Mouse (Mus musculus): Measurements from ENCODE around the gene Pcyt1a. TPM values are rescaled to one million over a fixed set of nuclear protein-coding genes. Genes with fewer than 3 reads are reported as not detected.
A peak's percentile ranks its signal among the peaks of the same experiment; 100 is the strongest.

The Pcyt1a gene
- 10 to 100 TPM; 44.1 to 44.6 TPM for total RNA-seq (2021)

DNA sequence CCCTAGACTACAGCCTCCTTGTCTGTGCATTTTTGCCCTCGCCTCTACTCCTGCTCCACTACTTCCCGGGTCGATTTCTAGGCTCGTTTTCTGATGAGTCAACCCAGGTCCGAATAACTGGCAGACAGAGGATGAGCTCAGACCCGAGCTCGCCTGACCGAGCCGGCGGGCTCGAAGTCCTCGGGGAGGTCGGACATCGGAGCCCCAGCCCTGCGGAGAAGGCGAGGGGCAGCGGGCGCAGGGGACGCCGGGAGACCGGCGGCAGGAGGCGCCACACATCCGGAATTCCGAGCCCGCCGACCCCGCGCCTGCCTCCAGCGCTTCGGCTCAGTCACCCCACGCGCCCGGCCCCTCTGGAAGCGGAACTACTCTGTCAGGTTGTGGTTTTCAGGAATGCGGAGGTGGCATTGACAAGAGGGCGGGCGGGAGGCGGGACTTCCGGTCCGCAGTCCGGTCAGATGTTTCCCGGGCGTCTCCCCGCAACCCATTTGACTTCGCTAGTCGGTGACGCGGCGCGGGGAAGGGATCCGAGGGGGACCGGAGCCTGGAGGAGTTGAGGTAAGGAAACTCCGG lies at the start of gene Pcyt1a:
TSS of gene Pcyt1a (plus strand) at position 448 of the 573 bp plus-strand sequence.
- DNase-seq (ENCODE audit: low spot score in 2 of 2) = peak; percentile 90 to 91
- intact Hi-C loops (cut with DNase I) = no loop called here

DNA sequence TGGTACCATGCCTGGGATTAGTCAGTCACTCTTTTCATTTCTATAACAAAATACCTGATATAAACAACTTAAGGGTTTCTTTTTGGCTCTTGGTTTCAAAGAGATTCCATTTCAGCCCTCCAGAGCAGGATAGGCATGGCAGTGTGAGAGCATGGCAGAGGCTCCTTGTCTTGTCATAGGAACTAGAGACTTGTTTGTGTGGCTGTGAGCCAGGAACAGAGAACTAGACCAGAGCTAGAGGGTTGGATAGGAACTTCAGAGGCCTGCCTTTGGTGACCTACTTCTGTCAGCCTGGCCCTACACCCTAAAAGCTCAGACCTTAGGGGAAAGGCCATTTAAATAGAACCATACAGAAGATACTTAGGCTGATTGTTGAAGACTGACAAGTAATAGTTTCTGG lies 47.8 kb upstream of the Pcyt1a start:
- intact Hi-C loops (cut with DNase I) = no loop called here
- no peak for DNase-seq (ENCODE audit: low spot score in 2 of 2)

DNA sequence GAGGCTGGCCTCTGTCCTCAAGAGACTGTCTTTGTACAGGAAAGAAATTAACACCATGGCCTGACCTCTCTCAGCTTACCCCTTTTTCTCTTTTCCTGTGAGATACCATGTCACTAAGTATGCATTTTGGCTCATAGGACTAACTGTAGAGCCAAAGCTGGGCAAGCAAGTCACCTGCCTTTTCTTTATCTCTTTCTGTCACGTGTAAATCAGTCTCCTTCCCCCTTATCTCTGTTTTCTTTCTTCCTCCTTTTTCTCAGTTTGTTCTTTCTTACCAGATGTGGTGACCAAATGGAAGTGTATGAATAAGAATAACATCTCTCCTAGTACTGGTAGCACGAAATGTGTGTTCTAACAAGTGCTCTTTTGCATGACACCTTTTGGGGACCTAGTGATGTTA lies 45.8 kb upstream of the Pcyt1a start:
- intact Hi-C loops (cut with DNase I) = no loop called here
- DNase-seq (ENCODE audit: low spot score in 2 of 2) = no peak

DNA sequence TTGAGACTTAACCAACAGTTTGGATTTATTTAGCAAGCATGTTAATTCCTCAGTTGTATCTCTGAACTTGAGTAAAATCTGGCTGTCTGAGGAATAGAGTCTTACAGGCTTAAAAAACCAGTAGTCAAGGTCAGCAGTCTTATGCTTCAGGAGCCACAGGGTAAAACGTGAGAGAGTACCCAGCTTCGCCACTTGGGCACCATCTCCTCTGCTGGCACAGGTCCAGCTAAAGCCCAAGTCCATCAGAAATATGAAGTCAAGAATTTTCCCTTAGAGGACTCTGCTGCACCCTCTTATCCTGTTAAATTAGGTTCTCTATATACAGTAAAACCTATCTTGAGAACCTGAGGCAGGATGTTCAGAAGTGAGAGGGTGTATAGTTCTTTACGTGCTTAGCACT lies 43.9 kb upstream of the Pcyt1a start:
- intact Hi-C loops (cut with DNase I) = no loop called here
- no peak for DNase-seq (ENCODE audit: low spot score in 2 of 2)

DNA sequence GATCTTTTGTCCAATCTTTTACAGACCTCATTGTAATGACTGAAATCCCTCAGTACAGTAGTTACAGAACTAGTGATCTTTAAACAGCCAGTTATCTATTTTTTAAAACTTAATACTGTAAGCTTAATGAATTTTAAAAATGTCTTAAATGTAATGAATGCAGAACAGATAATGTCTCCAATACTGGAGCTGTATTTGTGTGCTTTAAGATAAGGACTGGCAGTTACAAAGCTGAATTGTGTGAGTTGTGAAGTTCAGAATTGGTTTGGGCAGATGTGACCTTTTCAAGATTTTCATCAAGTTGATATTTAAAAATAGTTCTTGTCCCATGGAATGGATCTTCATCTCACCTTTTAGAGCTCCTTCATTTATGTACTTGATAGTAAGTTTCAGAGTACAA lies 41.7 kb upstream of the Pcyt1a start:
- no peak for DNase-seq (ENCODE audit: low spot score in 2 of 2)
- intact Hi-C loops (cut with DNase I) = no loop called here

DNA sequence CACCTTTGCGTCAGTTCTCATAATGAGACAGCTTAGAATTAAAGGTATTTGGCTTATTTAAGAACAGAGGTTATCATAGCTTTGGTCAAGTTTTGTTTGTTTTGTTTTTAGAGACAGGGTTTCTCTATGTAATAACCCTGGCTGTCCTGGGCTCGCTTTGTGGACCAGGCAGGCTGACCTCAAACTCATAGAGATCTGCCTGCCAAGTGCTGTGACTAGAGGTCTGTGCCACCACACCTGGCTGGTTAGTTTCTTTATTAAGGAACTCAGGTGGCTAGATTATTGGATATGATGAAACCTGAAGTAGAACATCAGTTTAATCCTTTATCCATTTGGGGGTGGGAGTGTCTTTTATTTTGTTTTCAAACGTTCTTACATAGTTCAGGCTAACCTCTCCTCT lies 40.9 kb upstream of the Pcyt1a start:
- intact Hi-C loops (cut with DNase I) = no loop called here
- DNase-seq (ENCODE audit: low spot score in 2 of 2) = no peak

DNA sequence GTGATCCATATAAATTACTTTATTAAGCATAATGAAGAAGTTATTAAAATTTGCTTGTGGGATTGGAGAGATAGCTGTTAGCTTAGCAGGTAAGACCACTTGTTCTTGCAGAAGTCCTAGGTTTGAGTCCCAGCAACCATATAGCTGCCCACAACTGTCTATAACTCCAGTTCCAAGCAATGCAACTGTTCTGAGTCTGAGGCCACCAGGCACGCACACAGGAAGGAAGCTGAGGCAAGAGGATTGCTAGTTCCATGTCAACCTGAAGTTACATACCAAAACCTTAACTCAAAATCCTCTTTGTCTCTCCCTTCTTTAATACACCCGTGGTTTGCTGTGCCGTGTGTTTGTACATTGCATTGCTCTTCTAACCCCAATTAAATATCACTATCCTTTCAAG lies 39.8 kb upstream of the Pcyt1a start:
- intact Hi-C loops (cut with DNase I) = no loop called here
- no peak for DNase-seq (ENCODE audit: low spot score in 2 of 2)

DNA sequence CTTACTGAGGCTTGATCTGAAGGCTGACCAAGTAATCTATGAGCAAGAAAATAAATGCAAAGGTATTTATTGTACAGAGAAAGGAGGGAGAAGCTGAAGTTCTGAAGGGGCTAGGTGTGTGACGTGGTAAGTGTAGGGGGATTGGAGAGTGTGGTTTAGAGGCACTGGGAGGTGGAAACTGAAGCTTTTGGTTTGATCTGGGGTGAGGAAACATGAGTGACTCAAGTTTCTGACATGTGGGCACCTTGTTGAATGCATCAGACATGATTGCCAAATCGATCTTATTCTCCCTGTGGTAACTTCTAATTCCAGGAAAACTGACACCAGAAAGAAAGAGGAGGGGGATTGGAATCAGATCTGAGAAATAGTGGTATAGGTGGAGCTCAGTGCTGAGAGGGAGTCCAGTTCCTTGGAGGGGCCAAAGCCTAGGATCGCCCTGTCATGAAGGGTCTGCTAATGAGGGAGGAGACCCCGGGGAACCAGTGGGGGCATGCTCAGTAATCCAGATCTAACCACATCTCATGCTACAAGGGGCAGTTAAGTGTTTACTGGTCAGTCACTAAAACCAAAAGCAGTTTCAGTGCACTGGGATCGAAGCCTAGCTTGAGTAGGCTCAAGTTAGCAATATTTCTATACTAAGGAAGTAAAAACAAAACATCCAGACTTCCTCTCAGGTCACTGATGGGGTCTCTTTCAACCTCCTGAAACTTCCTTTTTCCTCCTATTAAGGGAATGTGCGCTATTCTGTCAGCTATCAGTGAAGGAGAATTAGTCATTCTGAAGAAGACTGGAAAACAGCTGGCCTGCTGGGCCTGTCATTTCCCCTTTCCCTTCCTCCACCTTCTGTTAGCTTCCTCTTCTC lies 34.8 kb upstream of the Pcyt1a start:
- intact Hi-C loops (cut with DNase I) = no loop called here
- DNase-seq (ENCODE audit: low spot score in 2 of 2) = no peak

DNA sequence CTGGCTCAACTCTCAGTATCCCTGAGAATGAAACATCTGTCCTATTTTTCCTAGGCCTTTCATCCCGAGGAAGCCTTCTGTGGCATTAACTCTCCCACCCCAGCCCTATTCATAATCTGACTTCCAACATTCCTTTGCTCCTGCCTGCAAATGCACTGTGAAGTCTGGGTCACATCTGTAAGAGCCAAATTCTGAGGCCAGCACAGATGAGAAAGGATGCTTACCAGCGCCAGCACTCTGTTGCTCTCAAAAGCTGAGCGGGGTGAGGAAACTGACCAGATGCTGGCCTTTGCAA lies 34.2 kb upstream of the Pcyt1a start:
- intact Hi-C loops (cut with DNase I) = no loop called here

DNA sequence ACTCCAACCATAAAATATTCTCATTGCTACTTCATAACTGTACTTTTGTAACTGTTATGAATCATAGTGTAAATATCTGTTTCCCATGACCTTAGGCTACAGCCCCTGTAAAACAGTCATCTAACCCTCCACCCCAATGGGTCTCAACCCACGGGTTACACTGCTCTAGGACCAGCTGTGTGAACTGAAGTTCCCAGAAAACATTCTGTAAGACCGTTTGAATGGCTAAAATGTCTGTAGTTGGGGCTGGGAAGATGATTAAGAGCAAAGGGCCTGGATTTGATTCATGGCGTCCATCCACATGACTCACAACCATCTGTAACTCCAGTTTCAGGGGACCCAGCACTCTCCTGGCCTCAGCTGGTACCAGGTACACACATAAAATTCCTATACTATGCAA lies 32.5 kb upstream of the Pcyt1a start:
- DNase-seq (ENCODE audit: low spot score in 2 of 2) = no peak
- intact Hi-C loops (cut with DNase I) = no loop called here

More for the DNA sequence above, 34.2 kb upstream of the Pcyt1a start:
- DNase-seq (ENCODE audit: low spot score in 2 of 2) = no peak

DNA sequence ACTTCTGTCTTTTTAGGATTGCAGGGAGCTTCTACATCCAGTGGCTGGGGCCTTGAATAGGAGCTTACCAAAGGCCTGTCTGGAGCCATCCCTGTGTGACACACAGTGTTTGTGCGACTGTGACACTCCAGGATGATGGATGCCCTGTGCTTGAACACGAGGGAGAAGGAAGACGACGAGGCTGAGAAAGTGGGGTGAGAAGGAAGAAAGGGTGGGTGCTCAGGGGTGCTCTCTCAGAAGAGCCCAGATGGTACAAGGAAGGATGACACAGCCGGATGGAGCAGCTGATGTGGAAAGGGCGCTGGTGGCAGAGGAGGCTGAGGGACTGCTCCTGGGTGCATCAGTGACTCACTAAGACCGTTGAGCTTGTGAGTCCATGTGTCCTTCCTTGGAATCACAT lies 30.5 kb upstream of the Pcyt1a start, which contains the start of gene Tm4sf19:
TSS of gene Tm4sf19 (plus strand) at position 240 of the 400 bp plus-strand sequence.
- intact Hi-C loops (cut with DNase I) = no loop called here
- no peak for DNase-seq (ENCODE audit: low spot score in 2 of 2)

DNA sequence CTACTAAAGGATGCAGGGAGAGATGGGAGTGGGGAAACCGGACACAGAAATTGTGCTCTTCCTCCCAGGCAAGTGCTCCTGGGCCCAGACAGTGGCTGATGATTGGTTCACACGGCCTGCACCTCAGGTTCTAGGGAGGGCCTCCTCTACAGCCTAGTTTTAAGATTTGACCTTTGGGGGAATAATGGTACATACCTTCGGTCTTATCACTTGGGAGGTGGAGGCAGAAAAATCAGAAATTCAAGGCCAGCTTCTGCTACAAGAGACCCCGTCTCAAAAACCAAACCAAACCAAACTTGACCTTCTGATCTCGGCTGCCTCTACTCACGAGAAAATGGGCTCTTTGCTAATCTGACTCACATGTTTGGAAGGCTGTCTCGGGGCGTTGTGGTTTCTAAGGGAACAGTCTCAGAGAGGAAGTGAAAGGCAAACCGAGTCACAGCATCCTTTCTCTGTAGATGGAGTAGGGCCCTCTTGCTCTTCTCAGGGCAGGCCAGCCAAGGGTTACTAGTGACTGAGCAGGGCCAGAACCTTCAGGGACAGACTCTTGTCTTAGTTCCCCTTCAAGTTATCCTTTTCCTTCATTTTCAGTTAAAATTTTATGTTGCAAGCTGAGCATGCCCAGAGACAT lies 29.3 kb upstream of the Pcyt1a start:
- no peak for DNase-seq (ENCODE audit: low spot score in 2 of 2)
- intact Hi-C loops (cut with DNase I) = no loop called here

DNA sequence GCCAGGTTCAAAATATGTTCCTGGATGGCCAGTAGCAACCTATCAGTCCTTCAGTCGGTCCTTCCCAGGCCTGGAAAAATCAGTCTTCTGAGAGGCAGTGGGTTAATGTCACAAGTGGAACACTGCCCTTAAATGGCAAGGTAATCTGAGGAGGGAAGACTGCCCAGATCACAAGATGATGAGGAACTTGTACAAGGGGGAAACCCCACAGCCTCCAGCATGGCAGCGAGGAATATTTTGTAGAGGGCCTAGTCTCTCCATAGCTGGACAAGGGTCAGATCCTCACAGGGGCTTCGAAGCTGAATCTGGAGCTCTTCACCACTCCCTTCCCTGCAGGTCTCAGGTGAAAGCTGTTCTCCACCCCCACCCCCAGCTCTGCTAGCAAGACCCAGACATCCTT lies 27.9 kb upstream of the Pcyt1a start:
- intact Hi-C loops (cut with DNase I) = no loop called here
- DNase-seq (ENCODE audit: low spot score in 2 of 2) = no peak

DNA sequence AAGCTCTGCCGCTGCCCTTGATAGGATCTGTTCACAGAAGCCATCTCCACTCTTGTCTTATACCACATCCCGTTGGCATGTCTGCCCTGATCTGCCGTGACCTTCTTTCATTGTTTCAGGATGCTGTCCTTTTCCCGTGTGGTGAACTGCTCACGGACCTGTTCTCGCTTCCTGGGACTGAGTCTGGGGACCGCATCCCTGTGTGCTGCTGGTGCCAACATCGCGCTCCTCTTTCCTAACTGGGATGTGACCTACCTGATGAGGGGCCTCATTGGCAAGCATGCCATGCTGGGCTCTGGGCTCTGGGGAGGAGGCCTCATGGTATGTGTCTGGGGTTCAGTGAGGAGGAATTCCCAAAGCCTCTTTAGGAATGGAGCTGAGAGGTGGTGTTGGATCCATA lies 25.0 kb upstream of the Pcyt1a start:
- DNase-seq (ENCODE audit: low spot score in 2 of 2) = no peak
- intact Hi-C loops (cut with DNase I) = no loop called here

DNA sequence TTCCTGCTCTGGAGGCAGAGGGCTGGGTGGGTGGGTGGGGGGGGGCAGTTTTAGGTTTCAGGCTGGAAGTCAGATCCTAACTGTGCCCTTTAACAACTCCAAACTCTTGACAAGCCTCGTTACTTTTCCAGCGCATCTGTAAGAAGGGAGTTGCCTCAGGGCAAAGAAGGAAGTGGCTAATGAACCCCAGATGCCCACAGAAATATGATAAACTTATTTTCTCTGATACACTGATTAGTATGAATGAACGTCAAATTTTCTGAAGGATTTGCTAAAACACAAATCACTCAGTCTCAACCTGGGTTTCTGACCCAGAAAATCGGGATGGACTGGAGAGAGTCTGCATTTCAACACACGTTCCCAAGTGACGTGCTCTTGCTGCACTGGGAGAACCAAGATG lies 24.1 kb upstream of the Pcyt1a start:
- no peak for DNase-seq (ENCODE audit: low spot score in 2 of 2)
- intact Hi-C loops (cut with DNase I) = no loop called here

DNA sequence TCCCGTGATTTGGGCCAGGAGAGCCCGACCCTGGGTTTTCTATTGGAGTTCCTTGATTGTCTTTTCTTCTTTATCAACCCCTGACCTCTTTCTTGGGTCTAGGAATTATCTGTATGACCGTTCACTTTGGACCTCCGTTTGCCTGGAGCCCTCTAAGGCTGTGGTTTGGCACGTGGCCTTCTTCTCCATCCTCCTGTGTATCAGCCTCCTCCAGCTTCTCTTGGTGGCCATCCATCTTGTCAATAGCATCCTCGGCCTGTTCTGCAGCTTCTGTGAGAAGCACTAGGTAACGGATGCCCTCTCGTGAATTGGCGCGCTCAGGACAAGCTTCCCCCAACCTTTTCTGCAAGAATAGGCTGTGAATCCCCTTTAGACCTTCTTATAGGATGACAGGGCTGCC lies 23.0 kb upstream of the Pcyt1a start:
- intact Hi-C loops (cut with DNase I) = no loop called here
- no peak for DNase-seq (ENCODE audit: low spot score in 2 of 2)

DNA sequence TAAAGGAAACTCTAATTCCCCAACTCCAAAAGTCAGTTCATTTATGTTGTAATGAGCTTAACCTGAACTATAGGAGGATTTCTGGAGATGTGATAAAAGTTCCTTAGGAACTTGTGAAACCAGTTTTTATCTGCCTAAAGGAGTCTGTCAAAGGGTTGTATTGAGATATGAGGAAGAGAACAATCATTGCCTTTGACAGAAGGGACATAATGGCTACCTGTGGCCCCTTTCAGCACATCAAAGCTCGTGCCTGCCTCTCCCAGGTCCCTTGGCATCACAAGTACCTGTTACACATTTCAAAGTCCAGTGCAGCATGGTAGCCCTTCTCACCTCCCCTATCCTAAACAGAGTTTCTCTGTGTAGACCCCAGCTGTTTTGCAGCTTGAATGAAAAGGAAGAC lies 13.3 kb upstream of the Pcyt1a start:
- DNase-seq (ENCODE audit: low spot score in 2 of 2) = no peak
- intact Hi-C loops (cut with DNase I) = no loop called here

DNA sequence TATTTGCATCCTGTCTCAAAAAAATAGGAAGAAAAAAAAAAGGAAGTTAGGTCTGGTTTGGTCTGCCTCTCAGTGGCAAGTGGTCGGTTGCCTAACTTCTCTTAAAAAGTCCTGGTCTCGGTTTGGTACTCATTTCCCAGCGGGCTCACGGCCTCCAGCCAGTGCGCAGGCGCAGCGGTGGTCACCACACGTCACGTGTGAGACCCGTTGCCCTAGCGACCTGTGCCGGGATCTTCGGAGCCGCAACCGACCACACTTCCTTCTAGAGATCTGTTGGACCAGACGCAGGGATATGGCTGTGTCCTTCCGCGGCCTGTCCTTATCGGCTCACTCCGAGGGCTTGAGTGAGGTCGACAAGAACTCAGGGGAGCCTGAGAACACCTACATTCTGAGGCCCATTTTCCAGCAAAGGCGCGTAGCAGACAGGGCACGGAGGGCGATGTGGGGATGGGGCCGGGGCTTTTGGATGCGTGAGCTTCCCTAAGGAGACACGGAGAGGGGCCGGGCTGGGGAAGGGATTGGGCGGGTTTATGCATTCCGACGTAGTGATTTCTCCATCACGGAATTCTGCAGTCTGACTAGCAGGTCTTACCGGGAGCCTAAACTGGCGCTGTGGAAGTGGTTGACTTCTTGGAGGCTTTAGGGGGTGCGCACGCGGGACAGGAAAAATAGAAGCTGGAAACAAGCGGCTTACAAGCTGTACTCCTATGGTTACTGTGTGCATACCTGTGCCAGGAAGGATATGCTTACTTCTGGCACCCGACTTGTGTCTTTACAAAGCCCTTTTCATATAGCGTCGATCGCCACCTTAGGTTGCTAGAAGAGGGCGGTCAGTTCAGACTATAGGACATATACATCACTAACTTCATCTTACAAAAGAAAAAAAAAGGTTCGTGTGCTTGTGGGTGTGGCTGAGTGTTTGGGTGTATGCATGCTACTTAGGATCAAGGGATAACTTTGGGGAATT lies 10.9 kb upstream of the Pcyt1a start, which contains the start of gene Tctex1d2:
TSS of gene Tctex1d2 (plus strand) at position 186 of the 967 bp plus-strand sequence.
- intact Hi-C loops (cut with DNase I) = no loop called here
- peak; percentile 92 for DNase-seq (ENCODE audit: low spot score in 2 of 2)

DNA sequence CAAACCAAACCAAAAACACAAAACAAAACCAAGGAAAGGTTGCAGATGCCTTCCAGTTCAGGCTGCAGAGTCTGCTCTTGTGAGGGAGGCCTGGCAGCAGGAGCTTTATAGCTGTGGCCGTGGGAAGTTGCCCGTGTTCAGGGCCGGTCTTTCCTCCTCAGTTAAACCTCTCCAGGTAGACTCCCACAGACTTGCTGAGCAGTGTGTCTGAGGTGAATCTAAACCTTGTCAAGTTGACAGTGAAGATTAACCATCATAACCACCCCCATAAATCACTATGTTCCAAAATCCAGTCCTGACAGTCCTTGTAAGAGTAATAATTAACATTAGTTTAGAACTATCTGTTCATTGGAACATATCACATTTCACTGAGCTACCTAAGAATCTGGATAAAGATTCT lies 3.2 kb upstream of the Pcyt1a start:
- DNase-seq (ENCODE audit: low spot score in 2 of 2) = no peak
- intact Hi-C loops (cut with DNase I) = no loop called here

DNA sequence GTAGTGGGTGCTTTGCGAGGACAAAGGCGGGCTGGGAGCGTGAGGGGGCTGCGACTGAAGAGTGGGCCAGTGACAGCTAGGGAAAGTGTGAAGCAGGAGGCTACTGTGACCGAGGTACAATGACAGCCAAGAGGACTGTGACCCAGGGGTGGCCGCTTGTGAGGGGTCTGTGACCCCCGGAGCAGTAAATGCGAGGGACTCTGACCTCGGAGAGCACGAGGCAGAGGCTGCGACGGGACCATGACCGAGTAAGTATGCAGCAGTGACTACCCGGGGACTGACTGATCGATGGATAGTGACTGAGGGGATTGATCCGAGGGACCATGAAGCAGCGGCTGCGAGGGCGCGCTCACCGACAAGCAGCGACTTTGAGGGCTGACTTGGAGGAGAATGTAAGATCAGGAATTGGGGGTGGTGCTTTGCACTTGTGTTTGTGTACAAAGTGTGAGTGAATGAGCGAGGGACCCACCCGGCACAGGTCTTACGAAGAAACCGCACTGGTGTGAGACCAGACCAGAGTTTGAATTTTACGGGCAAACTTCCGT lies 398 bp downstream of the Pcyt1a start:
- DNase-seq (ENCODE audit: low spot score in 2 of 2) = no peak
- intact Hi-C loops (cut with DNase I) = no loop called here

Measured in left cerebral cortex, postnatal 36 days (tissue).